Mouse (Mus musculus) megakaryocyte, embryonic 14.5 days (primary cell): ENCODE data around the gene Hnrnpa0.

Experiments
- FLI1 ChIP-seq: IDR thresholded peaks from 2 replicates; pipeline ENCODE4 v1.6.1; 2012; ENCODE audit warnings: low read length, inconsistent platforms, mixed read lengths
- GATA1 ChIP-seq: IDR thresholded peaks from 3 replicates; pipeline ENCODE4 v1.6.1; 2012; ENCODE audit warnings: mixed read lengths, low read length, inconsistent platforms, borderline replicate concordance

DNA sequence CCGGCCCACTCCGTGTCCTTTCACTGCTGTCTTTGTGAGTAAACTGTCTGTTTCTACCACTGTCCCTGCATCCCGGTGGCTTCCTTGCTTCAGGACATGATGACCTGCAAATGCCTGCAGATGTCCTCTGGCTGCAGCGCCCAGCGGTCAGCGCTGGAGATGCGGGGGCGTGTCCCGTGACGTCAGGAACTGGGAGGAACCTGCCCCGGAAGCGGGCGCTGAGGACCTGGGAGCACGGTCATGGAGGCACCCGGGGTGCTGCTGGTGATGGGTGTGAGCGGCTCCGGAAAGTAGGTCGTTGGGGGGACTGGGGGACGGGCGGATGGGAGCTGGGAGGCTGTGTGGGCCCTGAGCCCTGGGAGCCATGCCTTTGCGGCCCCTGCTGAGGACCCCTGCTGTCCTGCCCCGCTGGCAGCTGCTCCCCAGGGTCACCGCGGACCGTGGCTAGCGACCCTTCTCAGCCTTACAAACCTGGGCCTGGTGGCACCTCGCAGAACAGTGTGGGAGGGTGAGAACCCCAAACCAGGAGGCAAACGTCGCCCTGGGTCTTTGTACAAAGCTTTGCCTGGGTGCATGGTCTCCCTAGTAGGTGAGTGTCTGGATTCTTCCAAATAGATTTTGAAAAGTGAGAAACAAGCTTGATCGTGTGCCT, 29.2 kb upstream of the Hnrnpa0 start, which contains the start of gene Idnk:
- TF ChIP-seq GATA1: no peak
- TF ChIP-seq FLI1: no peak
